Mouse (Mus musculus): ENCODE results near the gene Ubox5.

DNA sequence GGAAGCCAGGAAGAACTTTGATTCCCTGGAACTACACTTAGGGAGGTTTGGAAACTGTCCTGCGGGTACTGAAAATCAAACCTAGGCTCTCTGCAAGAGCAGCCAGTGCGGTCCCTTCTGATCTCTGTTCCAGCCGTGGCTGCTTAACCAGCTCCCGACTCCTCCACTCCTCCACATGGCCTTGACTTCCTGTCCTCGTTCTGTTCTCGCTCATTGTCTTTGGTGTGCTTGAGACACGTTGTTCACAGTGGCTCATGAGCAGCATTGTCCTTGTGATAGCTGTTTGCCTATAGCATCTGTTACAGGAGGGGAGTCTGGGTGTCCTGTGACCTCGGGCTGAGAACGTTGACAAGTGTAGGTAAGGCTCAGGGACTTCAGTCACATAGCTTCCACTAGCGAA lies 47.4 kb upstream of the Ubox5 start:
- no peak for TF ChIP-seq EP300 (IDR thresholded peaks at IDR 0.05; ENCODE audit: insufficient read depth, low read depth, low read length)
- TF ChIP-seq POLR2A (IDR thresholded peaks at IDR 0.05; ENCODE audit: insufficient read depth, low read depth, low read length), result no peak
- TF ChIP-seq CTCF (IDR thresholded peaks at IDR 0.05), result no peak

Measured in heart, adult 2 months (tissue).